Mouse (Mus musculus) limb, embryonic 12.5 days (tissue): Measurements from ENCODE around the gene Tmem125. TPM values are rescaled to one million over a fixed set of nuclear protein-coding genes. Genes with fewer than 3 reads are reported as not detected.
A peak's percentile ranks its signal among the peaks of the same experiment; 100 is the strongest.

Experiments used
- ATAC-seq: fragments of 200-750 bp; cut with Nextera tagmentation; 2 replicates; pipeline ENCODE4 v1.8.0; 2017; ENCODE audit warnings: low read depth, moderate TSS enrichment; ENCODE audit not compliant: insufficient number of reproducible peaks, insufficient read depth, low FRiP score, low TSS enrichment
- H3K27ac ChIP-seq: fragments of 300-500 bp; sonication (generic); 2 replicates; pipeline ENCODE4 v1.5.1; 2016; ENCODE audit warnings: mild to moderate bottlenecking, moderate library complexity
- H3K27me3 ChIP-seq: fragments of 300-500 bp; sonication (generic); 2 replicates; pipeline ENCODE4 v1.6.1; 2016; ENCODE audit warnings: mild to moderate bottlenecking, moderate library complexity
- H3K36me3 ChIP-seq: fragments of 300-500 bp; sonication (generic); 2 replicates; pipeline ENCODE4 v1.6.1; 2016; ENCODE audit warnings: mild to moderate bottlenecking, moderate library complexity
- H3K4me1 ChIP-seq: fragments of 300-500 bp; sonication (generic); replicated peaks from 2 replicates; pipeline ENCODE4 v1.6.1; 2016
- H3K4me2 ChIP-seq: fragments of 300-500 bp; sonication (generic); 2 replicates; pipeline ENCODE4 v1.6.1; 2016; ENCODE audit warnings: mild to moderate bottlenecking, moderate library complexity
- H3K4me3 ChIP-seq: fragments of 300-500 bp; sonication (generic); replicated peaks from 2 replicates; pipeline ENCODE4 v1.5.1; 2016; ENCODE audit warnings: mild to moderate bottlenecking
- H3K9ac ChIP-seq: fragments of 300-500 bp; sonication (generic); replicated peaks from 2 replicates; pipeline ENCODE4 v1.6.1; 2016; ENCODE audit warnings: mild to moderate bottlenecking, moderate library complexity
- H3K9me3 ChIP-seq: fragments of 300-500 bp; sonication (generic); 2 replicates; pipeline ENCODE4 v1.6.1; 2016; ENCODE audit warnings: mild to moderate bottlenecking, moderate library complexity
- WGBS: fragments of 180-500 bp; shearing (Covaris S2); methylation state at CpG from one replicate; pipeline ENCODE4 v1.1.7; 2016; 5-methylcytosine and 5-hydroxymethylcytosine counted together
- polyA plus RNA-seq: library from polyadenylated mRNA; unstranded; fragments of >200 nt; fragmentation: Nextera tagmentation; extraction: Ambion mirVana; gene quantifications from 2 replicates; pipeline ENCODE4 v1.2.1, GENCODE M21; 2016

Gene Tmem125
- polyA plus RNA-seq, 1 experiment from 2014 or later, result 0.58 TPM

DNA sequence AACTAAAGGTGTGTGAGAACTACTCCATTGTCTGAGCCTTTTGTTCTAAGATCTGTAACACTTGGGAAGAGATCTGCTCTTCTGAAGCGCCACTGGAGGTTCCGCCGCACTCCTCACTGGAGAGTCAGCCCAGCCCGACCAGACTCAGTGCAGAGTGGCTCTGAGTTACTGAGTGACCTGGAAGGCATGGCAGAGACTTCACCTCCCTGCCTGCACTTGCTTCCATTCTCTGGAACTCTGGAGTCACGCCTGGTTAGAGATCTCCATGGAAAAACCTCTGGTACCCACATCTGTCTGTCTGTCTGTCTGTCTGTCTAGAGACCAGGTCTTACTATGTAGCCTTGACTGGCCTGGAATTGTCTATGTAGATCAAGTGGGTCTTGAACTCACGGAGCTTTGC, 8.2 kb downstream of the Tmem125 start:
- 84% methylated on average over 6 of the region's 6 CpGs for WGBS
- peaks cover 21% of the 10 kb centered on the region; the same call in 1 of the 2 replicates for H3K27me3 ChIP-seq
- no peak overlapping the region for H3K4me3 ChIP-seq
- no peaks in the 10 kb centered on the region for H3K36me3 ChIP-seq
- ATAC-seq, result no peak
- no peak overlapping the region for H3K9ac ChIP-seq
- no peak overlapping the region for H3K4me2 ChIP-seq
- H3K27ac ChIP-seq, result no peak overlapping the region
- peaks cover 10% of the 10 kb centered on the region for H3K4me1 ChIP-seq
- no peaks in the 10 kb centered on the region for H3K9me3 ChIP-seq

DNA sequence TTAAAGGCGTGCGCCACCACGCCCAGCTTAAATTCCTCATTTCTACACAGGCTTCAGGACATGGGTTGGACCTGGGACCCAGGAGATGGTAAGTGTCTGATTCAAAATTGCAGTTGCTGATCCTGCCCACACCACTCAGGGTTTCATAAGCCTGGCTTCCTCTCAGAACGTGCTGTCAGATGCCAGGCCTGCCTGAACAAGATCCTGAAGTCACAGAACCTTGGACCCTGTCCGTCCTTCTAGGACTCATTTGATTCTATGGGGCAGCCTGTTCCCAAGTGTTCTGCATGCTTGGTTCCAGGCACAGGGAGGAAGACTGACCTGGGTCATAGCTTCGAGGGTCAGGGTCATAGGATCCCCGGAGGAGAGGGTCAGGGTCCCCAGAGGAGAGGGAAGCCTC, 10.2 kb downstream of the Tmem125 start:
- no peak overlapping the region for H3K27ac ChIP-seq
- no peak overlapping the region for H3K4me2 ChIP-seq
- no peaks in the 10 kb centered on the region for H3K9me3 ChIP-seq
- H3K36me3 ChIP-seq, result no peaks in the 10 kb centered on the region
- H3K9ac ChIP-seq, result no peak overlapping the region
- H3K4me3 ChIP-seq, result no peak overlapping the region
- H3K27me3 ChIP-seq, result peaks cover 21% of the 10 kb centered on the region; the same call in 1 of the 2 replicates
- WGBS, result 85% methylated on average over 7 of the region's 7 CpGs
- ATAC-seq, result no peak
- no peaks in the 10 kb centered on the region for H3K4me1 ChIP-seq

DNA sequence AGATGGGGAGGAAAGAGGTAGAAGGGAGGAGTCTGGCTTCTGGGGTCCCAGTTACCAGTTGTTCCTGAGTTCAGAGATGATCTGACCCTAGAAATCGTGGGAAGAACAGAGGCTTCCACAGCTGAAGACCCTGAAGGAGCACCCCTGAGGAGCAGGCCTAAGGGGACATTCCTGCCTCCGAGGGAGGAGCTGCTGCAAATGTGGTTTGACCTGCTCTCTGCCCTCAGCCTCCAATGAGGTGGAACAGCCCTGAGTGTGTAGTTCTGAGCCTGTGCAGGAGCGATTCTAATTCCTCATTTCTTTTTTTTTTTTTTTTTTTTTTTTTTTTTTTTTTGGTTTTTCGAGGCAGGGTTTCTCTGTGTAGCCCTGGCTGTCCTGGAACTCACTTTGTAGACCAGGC, 10.7 kb downstream of the Tmem125 start:
- Histone ChIP-seq H3K9ac (no peak overlapping the region), H3K4me2 (no peak overlapping the region), H3K9me3 (no peaks in the 10 kb centered on the region), H3K4me1 (no peaks in the 10 kb centered on the region), H3K27me3 (peaks cover 17% of the 10 kb centered on the region; the same call in 1 of the 2 replicates), H3K27ac (no peak overlapping the region), H3K4me3 (no peak overlapping the region), H3K36me3 (no peaks in the 10 kb centered on the region)
- 70% methylated on average over 3 of the region's 4 CpGs for WGBS
- ATAC-seq, result no peak

DNA sequence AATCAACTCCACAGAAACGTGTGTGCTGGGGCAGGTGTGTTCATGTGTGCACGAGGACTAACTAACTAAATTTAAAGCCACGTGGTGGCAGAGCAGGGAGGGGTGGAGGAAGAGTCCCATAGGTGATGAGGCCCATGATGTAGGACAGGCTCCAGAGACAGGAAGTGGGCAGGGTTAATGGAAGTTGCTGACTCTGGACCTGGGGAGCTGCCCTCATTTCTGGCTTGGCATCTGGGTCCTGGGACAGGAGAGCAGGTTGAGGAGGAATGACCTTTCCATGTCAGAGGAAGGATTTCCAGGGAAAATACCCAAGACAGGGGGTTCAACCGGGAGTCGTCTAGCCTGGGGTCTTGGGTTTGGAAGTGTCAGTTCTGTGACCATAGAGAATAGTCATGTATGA, 11.2 kb downstream of the Tmem125 start:
- ATAC-seq, result no peak
- no peak overlapping the region for H3K9ac ChIP-seq

DNA sequence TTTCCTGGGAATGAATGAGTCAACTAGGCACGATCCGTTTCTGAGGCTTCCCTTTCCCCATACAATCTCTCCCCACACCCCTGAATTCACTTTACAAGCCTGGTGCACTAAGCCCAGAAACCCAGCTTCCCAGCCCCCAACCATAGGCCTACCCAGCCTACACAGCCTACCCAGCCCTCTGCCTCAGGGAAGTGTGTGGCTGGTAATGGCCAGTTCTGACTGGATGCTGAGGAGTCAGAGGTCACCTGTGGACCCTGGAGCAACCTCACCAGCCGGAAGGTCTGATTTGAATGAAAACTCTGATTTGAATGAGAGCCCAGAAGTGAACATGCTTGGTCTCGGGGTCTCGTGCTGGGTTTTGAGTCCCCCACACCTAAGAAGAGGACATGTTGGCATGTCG, 16.1 kb downstream of the Tmem125 start:
- 0 out of 2 replicates have a peak, but pooled peaks cover 7% of the 10 kb centered on the region for H3K4me1 ChIP-seq
- WGBS, result 87% methylated on average over 6 of the region's 6 CpGs
- H3K36me3 ChIP-seq, result no peaks in the 10 kb centered on the region
- no peak overlapping the region for H3K4me2 ChIP-seq
- H3K9ac ChIP-seq, result no peak overlapping the region
- ATAC-seq, result no peak
- no peaks in the 10 kb centered on the region for H3K9me3 ChIP-seq
- H3K4me3 ChIP-seq, result no peak overlapping the region
- H3K27ac ChIP-seq, result no peak overlapping the region
- H3K27me3 ChIP-seq, result 0 out of 2 replicates have a peak, but pooled peaks cover 7% of the 10 kb centered on the region

More for the DNA sequence above, 11.2 kb downstream of the Tmem125 start:
- H3K4me1 ChIP-seq, result no peaks in the 10 kb centered on the region
- WGBS, result 69% methylated on average over 5 of the region's 5 CpGs
- H3K36me3 ChIP-seq, result no peaks in the 10 kb centered on the region
- H3K27ac ChIP-seq, result no peak overlapping the region
- no peaks in the 10 kb centered on the region for H3K9me3 ChIP-seq
- no peak overlapping the region for H3K4me2 ChIP-seq
- no peak overlapping the region for H3K4me3 ChIP-seq
- H3K27me3 ChIP-seq, result peaks cover 17% of the 10 kb centered on the region; the same call in 1 of the 2 replicates

DNA sequence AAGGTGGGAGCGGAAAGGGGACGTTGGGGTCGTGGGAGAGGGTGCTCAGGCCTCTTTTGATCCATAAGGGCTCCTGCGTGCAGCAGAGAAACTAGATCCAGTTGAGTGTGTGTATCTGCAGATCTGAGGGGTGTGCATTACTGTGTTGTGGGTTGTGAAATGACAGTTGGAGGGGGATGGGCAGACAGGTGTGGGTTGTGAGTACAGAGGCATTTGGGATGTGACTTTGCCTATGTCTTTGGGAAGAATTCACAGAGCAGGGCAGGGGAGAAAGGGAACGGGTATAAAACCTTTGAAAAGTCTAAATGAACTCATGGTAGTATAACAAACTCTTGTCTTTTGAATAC, 16.5 kb downstream of the Tmem125 start:
- H3K9ac ChIP-seq, result no peak overlapping the region
- H3K27me3 ChIP-seq, result 0 out of 2 replicates have a peak, but pooled peaks cover 7% of the 10 kb centered on the region
- no peak overlapping the region for H3K4me3 ChIP-seq
- H3K4me2 ChIP-seq, result peak overlapping the region; percentile 7; the same call in 1 of the 2 replicates
- ATAC-seq, result no peak
- no peak overlapping the region for H3K27ac ChIP-seq
- 0 out of 2 replicates have a peak, but pooled peaks cover 7% of the 10 kb centered on the region for H3K4me1 ChIP-seq
- H3K36me3 ChIP-seq, result no peaks in the 10 kb centered on the region
- H3K9me3 ChIP-seq, result no peaks in the 10 kb centered on the region
- WGBS, result 37% methylated on average over 5 of the region's 5 CpGs

DNA sequence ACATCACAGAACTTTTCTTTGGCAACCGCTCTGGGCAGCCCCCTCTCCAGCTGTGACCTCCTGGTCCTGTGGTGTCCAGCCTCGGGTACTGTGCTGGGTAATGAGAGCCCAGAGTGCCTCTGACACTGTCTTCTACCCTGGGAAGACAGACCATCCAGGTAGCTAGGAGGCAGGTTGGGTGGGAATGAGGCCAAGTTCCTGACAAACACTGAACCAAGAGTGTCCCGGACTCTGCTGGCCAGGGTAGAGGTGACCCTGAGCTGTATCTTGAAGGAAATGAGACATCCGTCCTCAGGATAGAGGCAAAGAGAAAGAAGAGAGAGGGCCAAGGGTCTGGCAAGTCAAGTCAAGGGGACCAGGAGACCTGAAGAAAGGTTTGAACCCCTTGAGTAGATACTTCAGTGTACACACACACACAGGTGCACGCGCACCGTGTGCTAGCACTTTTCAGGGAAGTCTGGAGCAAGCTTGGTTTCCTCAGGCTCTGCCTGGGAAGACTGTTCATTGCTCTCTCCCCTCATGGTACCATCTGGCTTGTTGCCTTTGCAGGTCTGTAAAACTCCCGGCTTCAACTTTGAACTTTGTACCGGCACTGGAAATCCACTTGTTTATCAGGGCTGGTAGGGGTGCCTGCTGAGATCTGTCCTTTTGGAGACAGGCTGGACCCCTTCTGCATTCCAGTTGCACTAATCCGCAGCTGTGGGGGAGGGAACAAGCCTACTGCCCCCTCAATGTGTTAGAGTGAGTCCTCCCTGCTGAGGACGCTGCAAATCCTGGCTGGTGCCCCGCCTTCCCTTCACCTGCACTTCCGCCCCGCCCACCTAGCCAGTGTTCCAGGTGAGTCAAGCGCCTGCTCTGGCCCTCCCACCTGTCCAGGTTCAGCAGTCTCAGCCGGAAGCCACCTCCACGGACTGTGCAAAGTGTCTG, 17.2 kb downstream of the Tmem125 start, which contains the start of gene 2610528J11Rik:
Gene 2610528J11Rik, plus strand, starts transcription at position 592 of the 927 bp plus-strand sequence.
- Histone ChIP-seq H3K9ac (no peak within 1 kb of the TSS), H3K27me3 (0 out of 2 replicates have a peak, but pooled peaks cover 7% of the 10 kb centered on the region), H3K4me3 (no peak within 1 kb of the TSS), H3K27ac (no peak within 1 kb of the TSS), H3K36me3 (no peaks in the 10 kb centered on the region), H3K4me1 (0 out of 2 replicates have a peak, but pooled peaks cover 7% of the 10 kb centered on the region), H3K9me3 (no peaks in the 10 kb centered on the region), H3K4me2 (peak within 1 kb of the TSS; percentile 7; the same call in 1 of the 2 replicates)
- ATAC-seq, result no peak
- WGBS, result 45% methylated on average over 17 of the region's 17 CpGs

DNA sequence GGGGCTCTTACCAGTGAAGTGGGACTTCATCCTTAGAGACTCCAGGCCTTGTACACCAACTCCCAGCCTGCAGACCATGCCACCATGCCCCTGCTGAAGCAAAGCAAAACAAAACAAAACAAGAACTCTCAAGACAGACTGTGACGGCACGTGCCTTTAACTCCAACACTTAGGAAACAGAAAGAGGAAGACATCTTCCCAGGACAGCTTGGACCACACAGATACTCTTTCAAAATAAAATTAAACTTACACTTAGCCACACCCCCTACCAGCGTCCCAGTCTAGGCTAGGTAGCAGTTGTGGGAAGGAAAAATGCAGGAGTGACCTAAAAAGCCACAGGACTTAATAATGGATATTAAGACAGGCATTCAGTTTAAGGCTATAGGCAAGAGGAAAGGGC, 18.1 kb downstream of the Tmem125 start:
- no peak overlapping the region for H3K4me3 ChIP-seq
- 0 out of 2 replicates have a peak, but pooled peaks cover 7% of the 10 kb centered on the region for H3K4me1 ChIP-seq
- 0 out of 2 replicates have a peak, but pooled peaks cover 7% of the 10 kb centered on the region for H3K27me3 ChIP-seq
- no peak for ATAC-seq
- H3K27ac ChIP-seq, result no peak overlapping the region
- H3K9me3 ChIP-seq, result no peaks in the 10 kb centered on the region
- H3K9ac ChIP-seq, result no peak overlapping the region
- no peak overlapping the region for H3K4me2 ChIP-seq
- H3K36me3 ChIP-seq, result no peaks in the 10 kb centered on the region
- WGBS, result 84% methylated on average over 3 of the region's 3 CpGs

- Histone ChIP-seq H3K4me2 (no peak overlapping the region), H3K27me3 (0 out of 2 replicates have a peak, but pooled peaks cover 7% of the 10 kb centered on the region), H3K4me1 (0 out of 2 replicates have a peak, but pooled peaks cover 7% of the 10 kb centered on the region), H3K4me3 (no peak overlapping the region), H3K9ac (no peak overlapping the region), H3K27ac (no peak overlapping the region), H3K9me3 (no peaks in the 10 kb centered on the region), H3K36me3 (no peaks in the 10 kb centered on the region)
- 71% methylated on average over 7 of the region's 7 CpGs for WGBS
- no peak for ATAC-seq
These were observed 19.9 kb downstream of the Tmem125 start for GRCm38 (mm10) chr4:118523976-118524375.

- Histone ChIP-seq H3K27me3 (peaks cover 17% of the 10 kb centered on the region), H3K36me3 (no peaks in the 10 kb centered on the region), H3K9me3 (no peaks in the 10 kb centered on the region), H3K4me2 (no peak overlapping the region), H3K4me3 (no peak overlapping the region), H3K4me1 (0 out of 2 replicates have a peak, but pooled peaks cover 6% of the 10 kb centered on the region), H3K27ac (no peak overlapping the region), H3K9ac (no peak overlapping the region)
- 0 out of 2 replicates have a peak, but pooled peaks have one; percentile 59 for ATAC-seq
- WGBS, result 85% methylated on average over 7 of the region's 7 CpGs
These were observed 21.6 kb downstream of the Tmem125 start for GRCm38 (mm10) chr4:118522248-118522647.

DNA sequence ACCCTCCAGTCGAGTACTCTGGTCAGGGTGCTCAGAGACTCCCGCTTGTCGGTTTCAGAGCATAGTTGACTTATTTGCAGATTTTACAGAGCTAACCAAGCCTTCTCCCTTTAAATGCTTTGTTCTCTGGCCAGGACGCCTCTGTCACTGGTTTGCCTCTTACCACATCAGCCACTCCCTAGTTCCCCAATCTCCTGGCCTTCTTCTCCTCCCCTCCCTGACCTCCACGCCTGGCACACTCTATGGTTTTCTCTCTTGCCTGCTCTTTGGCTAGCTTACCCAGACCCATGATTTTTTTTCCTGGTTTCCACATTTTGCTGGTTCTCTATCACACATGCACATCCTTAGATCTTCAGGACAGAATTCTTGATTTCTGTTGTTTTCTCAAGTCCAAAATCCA, 25.6 kb downstream of the Tmem125 start:
- no peak for ATAC-seq
- H3K27me3 ChIP-seq, result peaks cover 23% of the 10 kb centered on the region
- peaks cover 8% of the 10 kb centered on the region; the same call in 1 of the 2 replicates for H3K4me1 ChIP-seq
- no peak overlapping the region for H3K4me2 ChIP-seq
- WGBS, result 67% methylated on average over 5 of the region's 5 CpGs
- no peak overlapping the region for H3K9ac ChIP-seq
- no peak overlapping the region for H3K4me3 ChIP-seq
- H3K27ac ChIP-seq, result no peak overlapping the region
- H3K36me3 ChIP-seq, result no peaks in the 10 kb centered on the region
- H3K9me3 ChIP-seq, result no peaks in the 10 kb centered on the region
